Mouse (Mus musculus) frontal cortex, postnatal 25 days (tissue): Measurements from ENCODE around the gene Trf.

ENCODE experiments used
- DNase-seq, 2 experiments: peaks; one replicate each; pipeline ENCODE4 v3.0.0; 2022; ENCODE audit warnings: low spot score in 2 of 2

The Trf gene

DNA sequence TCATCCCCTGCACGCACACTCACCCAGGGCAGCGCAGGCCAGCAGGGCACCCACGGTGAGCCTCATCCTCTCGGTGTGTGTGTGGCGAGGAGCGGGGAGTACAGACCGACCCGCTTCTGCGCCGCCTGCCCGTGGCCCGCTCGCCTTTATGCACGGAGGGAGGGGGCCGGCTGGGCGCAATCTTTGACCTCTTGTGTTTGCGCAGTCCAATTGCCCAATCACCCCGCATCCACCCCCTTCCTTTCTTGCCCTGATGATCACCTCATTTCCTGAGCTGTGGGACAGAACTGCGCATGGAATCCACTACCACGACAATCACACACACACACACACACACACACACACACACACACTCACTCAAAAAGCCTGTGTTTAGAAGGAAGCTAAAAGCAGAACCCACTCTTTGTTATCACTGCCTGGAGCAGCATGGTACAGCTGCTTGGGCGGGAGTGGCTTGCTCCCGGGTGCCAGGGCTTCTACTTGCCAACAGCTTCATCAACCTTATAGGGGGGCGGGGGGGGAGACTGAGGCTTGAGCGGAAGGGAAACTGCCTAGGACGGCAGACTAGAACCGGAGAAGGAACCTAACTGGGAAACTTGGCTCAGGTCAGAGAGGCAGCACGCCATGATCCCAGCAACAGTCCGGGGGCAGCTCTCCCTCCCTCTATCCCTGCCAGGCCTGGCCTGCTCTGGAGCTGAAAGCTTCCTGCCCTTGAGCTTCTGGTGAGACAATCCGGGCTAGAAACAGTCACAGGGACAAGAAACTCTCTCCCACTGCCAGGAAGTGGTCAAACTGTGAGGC is at the start of gene Trf, which contains the start of gene Gm20425:
Gene Trf (minus strand): TSS at position 294 of the 801 bp plus-strand sequence.
Gene Gm20425 (minus strand): TSS at position 157 of the 801 bp plus-strand sequence.
- DNase-seq = peak in 1 of 2 experiments; percentile 22

DNA sequence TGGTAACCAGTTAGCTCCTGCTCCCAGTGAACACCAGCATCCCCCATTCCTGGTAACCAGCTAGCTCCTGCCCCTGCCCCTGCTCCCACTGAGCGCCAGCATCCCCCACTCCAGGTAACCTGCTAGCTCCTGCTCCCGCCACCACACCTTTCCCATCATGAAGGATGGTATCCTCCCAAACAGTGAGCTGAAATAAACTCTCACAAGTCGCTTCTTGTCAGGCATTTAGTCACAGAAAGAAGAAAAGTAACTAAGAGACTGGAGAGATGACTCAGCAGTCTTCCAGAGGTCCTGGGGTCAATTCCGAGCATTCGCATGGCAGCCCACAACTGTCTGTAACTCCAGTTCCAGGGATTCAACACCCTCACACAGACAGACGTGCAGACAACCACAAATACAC is 46.6 kb upstream of the Trf start:
- no peak for DNase-seq

- no peak for DNase-seq
These were observed 45.4 kb upstream of the Trf start for GRCm38 (mm10) chr9:103275676-103276075.

DNA sequence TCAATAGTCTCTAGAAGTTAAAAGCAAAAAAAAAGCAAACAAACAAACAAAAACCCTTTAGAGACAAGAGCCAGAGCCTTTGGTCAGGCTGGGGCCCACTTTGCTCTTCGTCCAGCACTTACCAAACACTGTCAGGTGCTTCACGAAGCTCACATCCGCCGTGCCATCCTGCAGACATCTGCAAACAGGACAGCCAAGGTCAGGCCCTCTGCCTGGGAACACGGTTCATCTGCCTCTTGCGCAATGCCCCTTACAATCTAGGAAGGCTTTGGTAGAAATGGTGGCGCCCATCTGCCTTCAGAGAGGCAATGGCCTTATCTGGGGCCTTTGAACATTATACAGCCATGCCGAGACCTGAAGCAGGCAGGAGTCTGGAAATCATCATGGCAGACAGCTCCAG is 44.6 kb upstream of the Trf start:
- DNase-seq = no peak

DNA sequence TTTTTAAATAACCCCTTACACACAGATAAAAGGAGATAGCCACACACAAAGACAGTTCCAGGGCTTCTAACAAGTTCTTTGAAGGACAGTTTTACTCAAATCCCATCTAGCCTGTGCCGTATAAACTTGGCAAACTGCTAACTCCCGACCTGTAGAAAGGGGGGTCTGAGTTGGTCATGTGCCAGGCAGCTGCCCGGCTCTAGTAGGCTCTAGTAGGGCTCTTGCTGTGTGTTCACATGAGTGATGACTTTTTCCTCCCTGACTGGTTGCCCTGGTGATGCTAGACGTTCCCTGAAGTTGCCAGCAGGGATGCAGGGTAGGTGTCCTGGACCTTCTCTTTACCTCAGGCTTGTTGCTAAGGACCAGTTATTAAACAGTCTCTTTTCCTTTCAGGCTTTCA is 40.9 kb upstream of the Trf start:
- no peak for DNase-seq

DNA sequence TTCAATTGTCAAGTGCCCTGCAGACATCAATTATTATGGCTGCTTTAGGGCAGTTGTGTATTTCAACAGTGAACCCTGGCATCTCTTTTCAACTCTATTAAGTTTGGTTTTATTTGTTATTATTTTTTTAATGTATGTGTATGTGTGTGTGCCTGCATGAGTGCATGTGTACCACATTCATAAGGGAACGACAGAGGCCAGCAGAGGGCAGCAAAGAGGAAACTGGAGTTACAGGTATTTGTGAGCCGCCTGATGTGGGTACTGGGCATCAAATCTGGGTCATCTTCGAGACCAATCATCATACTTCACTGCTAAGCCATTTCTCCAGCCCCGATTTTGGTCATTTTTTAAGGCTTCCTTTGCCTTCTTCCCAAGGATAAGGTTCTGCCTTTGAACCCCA is 35.5 kb upstream of the Trf start:
- DNase-seq = no peak

DNA sequence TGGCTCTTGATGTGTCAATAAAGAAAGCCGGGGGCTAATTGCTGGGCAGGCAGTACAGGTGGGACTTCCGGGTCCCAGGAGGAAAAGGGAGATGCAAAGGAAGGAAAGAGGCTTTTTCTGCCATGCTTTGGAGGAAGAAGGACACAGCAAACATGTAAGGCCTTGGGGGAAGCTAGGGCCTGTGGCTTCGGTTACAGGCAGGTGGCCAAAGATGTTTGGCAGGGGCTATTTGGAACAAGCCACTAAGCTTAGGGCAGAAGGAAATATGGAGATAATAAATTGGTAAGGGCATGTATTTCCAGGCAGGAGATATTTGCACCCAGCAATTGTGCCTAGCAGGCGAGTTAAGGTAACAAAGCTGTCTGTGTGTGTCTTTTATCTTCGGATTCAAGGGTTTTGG is 22.7 kb upstream of the Trf start:
- DNase-seq = no peak

- DNase-seq = no peak
These were observed 18.4 kb upstream of the Trf start for GRCm38 (mm10) chr9:103248618-103249017.

GRCm38 (mm10) chr9:103246526-103247168 is 16.4 kb upstream of the Trf start:
- no peak for DNase-seq

GRCm38 (mm10) chr9:103243640-103244039 is 13.4 kb upstream of the Trf start:
- no peak for DNase-seq

DNA sequence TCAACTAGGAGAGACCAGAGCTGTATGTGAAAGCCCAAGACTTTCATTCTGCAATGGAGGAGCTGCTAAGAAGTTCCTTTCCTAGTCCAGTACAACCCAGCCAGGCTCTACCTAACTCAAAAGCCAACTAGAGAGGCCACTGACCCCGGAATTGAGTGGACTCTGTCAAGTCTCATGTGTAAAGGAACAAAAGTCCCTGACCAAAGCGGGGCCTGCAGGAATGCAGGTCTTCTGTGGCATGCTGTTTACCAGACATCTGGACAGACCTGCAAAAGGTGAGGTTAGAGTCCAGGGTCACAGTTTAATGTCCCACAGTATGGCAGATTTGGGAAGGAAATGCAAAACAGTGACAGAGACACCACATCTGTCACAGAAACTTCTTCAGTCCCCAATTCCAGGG is 11.0 kb upstream of the Trf start:
- DNase-seq = no peak

GRCm38 (mm10) chr9:103239471-103239870 is 9.2 kb upstream of the Trf start:
- no peak for DNase-seq

- no peak for DNase-seq
These were observed 4.4 kb upstream of the Trf start for GRCm38 (mm10) chr9:103234565-103235165.

DNA sequence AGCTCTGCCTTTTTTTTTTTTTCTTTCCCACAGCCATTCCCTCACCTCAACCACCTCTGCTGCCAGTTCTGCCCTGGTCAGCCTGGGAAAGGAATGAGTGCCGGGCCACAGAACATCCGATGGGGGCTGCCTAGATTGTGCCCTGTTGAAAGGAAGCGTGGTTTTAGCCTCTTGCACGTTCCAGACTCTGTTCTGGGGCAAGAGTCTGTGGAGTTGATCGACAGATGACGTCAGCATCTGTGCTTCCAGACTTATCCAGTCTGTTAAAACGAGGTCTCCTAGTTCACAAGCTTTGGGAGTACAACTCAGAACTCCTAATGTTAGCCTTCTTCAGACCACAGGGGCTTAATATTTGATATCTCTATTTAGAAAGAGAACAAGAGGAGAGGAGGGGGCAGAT is 3.8 kb upstream of the Trf start:
- DNase-seq = no peak

GRCm38 (mm10) chr9:103233006-103233395 is 2.8 kb upstream of the Trf start:
- DNase-seq = no peak

- DNase-seq = no peak
These were observed 2.2 kb upstream of the Trf start for GRCm38 (mm10) chr9:103232232-103233005.

DNA sequence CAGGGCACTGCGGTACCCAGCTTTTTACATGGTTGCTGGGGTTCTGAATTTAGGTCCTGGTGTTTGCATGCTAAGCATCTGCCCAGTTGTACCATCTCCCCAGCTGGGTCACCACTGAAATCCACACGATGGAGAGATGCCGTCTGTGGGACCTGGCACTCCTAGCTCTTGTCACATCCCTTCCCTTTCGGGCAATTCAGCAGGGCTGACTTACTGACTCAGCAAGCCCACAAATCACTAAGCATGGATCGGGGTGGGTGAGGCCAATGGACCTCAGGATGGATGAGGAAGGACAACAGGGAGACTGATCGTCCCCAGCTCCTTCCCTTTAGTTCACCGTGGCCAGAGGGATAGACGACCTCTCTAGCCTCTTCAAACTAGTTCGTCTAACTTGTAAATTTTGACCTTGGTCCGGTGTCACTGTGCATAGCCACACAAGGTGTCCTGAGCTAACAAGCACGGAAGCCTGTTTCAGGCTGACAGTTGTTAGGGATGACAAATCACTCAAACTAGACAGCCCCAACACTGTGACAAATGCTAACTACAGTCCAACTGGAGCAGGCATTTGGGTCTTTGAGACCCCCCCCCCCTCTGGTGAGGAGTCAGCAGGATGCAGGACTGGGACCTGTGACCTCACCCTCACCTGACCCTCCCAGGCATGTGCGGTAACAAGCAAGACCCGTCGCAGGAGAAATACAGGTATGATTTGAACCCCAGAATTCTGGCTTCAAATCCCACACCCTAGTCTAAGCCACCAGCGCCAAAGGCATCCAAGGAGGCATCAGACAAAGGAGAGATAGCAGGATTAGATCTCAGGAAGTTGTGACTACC is 992 bp downstream of the Trf start:
- no peak for DNase-seq

DNA sequence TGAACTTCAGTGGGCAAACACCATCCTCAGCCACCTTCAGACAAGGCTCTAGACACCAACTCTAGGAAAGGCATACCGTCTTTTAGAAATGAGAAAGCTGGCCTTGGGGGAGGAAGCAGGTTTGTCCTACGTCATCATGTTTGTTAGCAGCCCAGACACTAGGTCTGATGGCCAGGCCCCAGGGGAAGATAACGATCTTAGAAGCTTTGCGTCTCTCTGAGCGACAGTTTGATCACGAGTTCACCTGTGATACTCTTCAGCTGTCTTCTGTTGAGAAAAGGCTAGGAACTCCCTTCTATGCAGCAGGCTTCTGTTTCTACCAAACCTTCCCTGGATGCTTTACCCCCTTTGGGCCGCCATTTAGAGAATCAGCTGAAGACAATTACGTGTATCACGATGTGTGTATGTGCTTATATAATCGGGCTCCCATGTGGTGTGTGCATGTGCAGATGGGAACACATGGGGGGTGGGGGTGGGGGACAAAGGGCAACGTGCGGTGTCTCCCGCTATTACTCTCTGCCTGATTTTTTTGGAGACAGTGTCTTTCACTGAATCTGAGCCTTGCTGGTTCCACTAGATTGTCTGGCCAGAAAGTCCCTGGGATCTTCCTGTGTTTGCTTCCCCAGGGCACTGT is 1.8 kb downstream of the Trf start:
- DNase-seq = no peak

DNA sequence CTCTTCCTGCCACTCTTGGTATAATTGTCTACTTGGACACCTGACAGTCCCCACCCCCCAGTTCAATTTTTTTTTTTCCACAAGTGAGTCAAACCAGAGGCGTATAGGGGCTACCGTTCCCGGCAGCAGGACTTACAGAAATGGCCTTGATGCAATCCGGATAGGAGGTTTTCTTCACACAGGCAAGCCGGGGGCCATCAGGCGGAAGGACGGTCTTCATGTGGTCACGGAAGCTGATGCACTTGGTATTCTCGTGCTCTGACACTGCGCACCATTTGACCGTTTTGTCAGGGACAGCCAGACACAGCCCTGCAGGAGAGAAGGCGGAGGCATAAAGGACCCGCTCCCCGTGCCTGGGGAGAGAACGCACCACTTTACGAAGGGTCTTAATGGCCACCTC is 2.5 kb downstream of the Trf start:
- no peak for DNase-seq

DNA sequence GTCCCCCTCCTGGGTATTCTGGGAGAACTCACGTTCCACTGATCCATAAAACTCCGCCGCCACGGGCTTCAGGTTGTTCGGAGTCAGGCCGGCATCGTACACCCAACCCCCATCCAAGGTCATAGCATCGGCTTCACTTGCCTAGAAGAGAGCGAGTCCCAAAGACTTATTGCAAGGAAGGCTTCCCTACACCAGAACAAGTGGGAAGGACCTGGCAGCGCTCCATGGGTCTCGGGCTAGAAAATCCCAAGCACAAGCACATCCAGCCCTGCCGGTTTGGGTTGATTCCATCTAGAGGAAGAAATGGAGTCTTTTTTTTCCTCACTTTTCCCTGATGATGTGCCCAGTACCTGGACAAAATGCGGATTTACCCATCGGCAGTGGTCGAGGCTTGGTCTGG is 3.4 kb downstream of the Trf start:
- no peak for DNase-seq

DNA sequence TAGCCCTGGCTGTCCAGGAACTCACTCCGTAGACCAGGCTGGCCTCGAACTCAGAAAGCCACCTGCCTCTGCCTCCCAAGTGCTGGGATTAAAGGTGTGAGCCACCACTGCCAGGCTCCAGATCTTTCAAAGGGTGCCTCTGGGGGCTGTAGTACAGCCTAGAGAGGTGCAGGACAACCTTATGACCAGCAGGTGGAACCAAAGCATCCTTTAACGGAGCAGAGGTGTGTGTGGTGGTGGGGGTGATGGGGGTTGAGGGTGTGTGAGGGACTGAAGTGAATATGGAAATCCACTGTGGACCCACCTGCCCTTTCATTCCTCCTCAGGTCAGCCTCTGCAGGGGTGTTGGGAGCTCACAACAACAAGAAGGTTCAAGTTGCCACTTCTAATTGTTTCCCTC is 4.8 kb downstream of the Trf start:
- no peak for DNase-seq
